Mouse (Mus musculus) E14TG2a.4 (cell line): ENCODE data around the gene Myl3.

Experiments
- H3K27me3 ChIP-seq: 2 replicates; pipeline ENCODE4 v1.6.1; 2014; ENCODE audit warnings: low read length, control low read depth; ENCODE audit not compliant: insufficient read depth
- H3K36me3 ChIP-seq: 2 replicates; pipeline ENCODE4 v1.6.1; 2014; ENCODE audit warnings: low read length, control low read depth; ENCODE audit not compliant: insufficient read depth
- H3K4me1 ChIP-seq: replicated peaks from 2 replicates; pipeline ENCODE4 v1.6.1; 2014; ENCODE audit warnings: low read depth, low read length, control low read depth
- H3K4me3 ChIP-seq: replicated peaks from 2 replicates; pipeline ENCODE4 v1.5.1; 2014; ENCODE audit warnings: mild to moderate bottlenecking, low read length
- H3K9me3 ChIP-seq: 2 replicates; pipeline ENCODE4 v1.6.1; 2014; ENCODE audit warnings: low read length, control low read depth
- CTCF ChIP-seq: conservative IDR thresholded peaks from 2 replicates; pipeline ENCODE4 v1.5.1; 2014; ENCODE audit warnings: low read length
- NANOG ChIP-seq: IDR thresholded peaks from 2 replicates; pipeline ENCODE4 v1.6.1; 2014; ENCODE audit warnings: borderline replicate concordance, low read length, mixed read lengths
- POU5F1 ChIP-seq: IDR thresholded peaks from 2 replicates; pipeline ENCODE4 v1.6.1; 2014; ENCODE audit warnings: low read length, borderline replicate concordance

Gene Myl3

GRCm38 (mm10) chr9:110778559-110778958, 36.9 kb downstream of the Myl3 start:
- H3K9me3 ChIP-seq: no peaks in the 10 kb centered on the region
- peaks cover 32% of the 10 kb centered on the region; the same call in 1 of the 2 replicates for H3K4me1 ChIP-seq
- no peak for TF ChIP-seq NANOG
- TF ChIP-seq POU5F1: no peak
- TF ChIP-seq CTCF: no peak
- no peak overlapping the region for H3K4me3 ChIP-seq
- H3K36me3 ChIP-seq: no peaks in the 10 kb centered on the region
- peaks cover 73% of the 10 kb centered on the region for H3K27me3 ChIP-seq

DNA sequence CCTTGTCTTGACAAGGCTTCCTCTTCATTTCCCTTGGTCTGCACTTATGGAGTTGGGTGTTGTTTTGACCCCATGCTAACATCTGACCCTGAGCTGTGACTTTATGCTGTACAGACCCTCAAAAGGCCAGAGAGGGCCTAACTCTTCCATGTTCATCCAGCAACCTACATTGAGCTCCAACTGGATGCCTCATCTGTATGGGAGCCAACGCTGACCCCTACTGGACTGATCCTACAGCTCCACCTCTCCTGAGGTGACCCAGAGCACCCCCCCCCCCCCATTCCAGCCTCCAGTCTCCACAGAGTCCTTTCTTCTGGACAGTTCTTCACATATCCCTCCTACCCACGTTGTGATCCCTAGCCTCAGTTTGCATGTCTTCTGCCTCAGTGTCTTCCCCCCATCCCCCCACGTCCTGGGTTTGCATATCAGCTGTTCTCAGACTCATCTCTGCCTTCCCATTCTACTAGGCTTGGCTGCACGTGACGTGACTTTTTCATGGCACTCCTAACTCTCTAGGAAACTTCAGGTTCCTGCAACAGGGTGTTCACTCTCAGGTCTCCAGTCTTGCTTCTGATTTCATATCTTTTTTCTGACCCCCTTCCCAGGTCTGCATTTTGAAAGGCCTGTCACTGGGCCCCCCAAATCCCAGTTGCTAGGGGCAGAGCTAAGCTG, 37.7 kb downstream of the Myl3 start:
- Histone ChIP-seq H3K4me1 (peaks cover 32% of the 10 kb centered on the region; the same call in 1 of the 2 replicates), H3K27me3 (peaks cover 73% of the 10 kb centered on the region), H3K4me3 (no peak overlapping the region), H3K9me3 (no peaks in the 10 kb centered on the region), H3K36me3 (no peaks in the 10 kb centered on the region)
- TF ChIP-seq NANOG (no peak), CTCF (0 out of 2 replicates have a peak, but pooled peaks have one; percentile 20)

DNA sequence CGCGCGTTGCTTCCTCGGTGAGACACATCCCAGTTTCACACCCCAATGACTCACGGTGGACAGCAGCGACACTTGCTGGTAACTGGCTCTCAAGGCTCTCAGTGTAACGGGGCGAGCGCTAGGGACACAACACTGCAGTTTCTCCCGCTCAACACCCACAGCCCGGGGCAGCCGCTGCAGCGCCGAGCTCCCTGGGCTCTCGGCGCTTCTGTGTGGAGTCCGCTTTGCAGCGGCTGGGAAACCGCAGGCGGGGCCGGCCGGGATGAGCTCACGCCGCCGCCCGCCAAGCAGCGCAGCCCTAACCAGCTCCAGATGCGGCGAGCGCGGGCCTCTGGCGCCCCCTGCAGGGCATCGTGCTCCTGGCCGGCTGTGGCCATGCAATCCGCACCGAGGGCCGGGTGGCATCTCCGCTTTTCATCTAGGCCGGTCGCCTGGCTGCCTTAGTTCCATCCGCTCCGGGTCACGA, 39.6 kb downstream of the Myl3 start:
- peaks cover 61% of the 10 kb centered on the region for H3K27me3 ChIP-seq
- no peaks in the 10 kb centered on the region for H3K36me3 ChIP-seq
- H3K4me3 ChIP-seq: peak overlapping the region; percentile 79
- peaks cover 18% of the 10 kb centered on the region; the same call in 1 of the 2 replicates for H3K4me1 ChIP-seq
- TF ChIP-seq CTCF: no peak; the same call in 1 of the 2 replicates
- no peaks in the 10 kb centered on the region for H3K9me3 ChIP-seq

GRCm38 (mm10) chr9:110781731-110782130, 40.1 kb downstream of the Myl3 start:
- H3K27me3 ChIP-seq: peaks cover 59% of the 10 kb centered on the region
- TF ChIP-seq POU5F1: no peak
- TF ChIP-seq NANOG: no peak
- H3K4me1 ChIP-seq: peaks cover 18% of the 10 kb centered on the region; the same call in 1 of the 2 replicates
- no peaks in the 10 kb centered on the region for H3K9me3 ChIP-seq
- H3K36me3 ChIP-seq: no peaks in the 10 kb centered on the region
- peak overlapping the region; percentile 79 for H3K4me3 ChIP-seq

DNA sequence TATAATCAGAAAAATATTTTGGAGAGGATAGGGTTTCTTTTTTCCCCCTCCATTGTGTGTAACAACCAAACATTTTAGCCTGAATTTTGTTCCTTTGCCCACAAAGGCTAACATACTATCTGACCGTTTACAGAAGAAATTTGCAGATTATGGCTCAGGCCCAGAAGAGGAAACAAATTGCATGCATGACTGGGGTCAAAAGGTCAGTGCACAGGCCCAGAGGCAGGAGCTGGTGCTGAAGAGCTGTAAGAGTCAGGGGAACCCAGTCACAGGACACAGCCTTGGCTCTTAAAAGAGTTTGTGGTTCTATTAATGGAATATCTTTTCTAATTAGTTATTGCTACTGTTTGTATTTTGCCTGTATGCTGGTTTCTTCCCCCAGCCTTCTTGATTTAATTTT, 42.0 kb downstream of the Myl3 start:
- no peak for TF ChIP-seq CTCF
- no peak for TF ChIP-seq POU5F1
- TF ChIP-seq NANOG: no peak
- Histone ChIP-seq H3K4me1 (peaks cover 18% of the 10 kb centered on the region; the same call in 1 of the 2 replicates), H3K36me3 (no peaks in the 10 kb centered on the region)

DNA sequence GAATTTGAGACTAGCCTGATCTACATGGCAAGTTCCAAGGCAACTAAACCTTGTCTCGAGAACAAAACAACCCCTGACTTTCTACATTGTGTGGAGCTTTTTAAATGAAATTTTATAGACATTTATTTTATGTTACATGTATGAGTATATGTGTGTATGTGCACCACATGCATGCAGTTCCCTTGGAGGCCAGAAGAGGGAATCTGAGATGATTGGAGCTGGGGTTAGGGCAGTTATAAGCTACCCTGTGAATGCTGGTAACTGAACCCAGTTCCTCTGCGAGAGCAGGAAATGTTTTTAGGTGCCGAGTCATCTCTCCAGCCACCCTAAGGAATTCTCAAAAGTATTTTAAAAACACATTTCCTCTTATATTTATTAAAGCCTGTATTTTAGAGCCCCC, 46.5 kb downstream of the Myl3 start:
- Histone ChIP-seq H3K4me1 (no peaks in the 10 kb centered on the region), H3K27me3 (peaks cover 5% of the 10 kb centered on the region), H3K4me3 (no peak overlapping the region), H3K36me3 (peaks cover 1% of the 10 kb centered on the region; the same call in 1 of the 2 replicates), H3K9me3 (no peaks in the 10 kb centered on the region)
- TF ChIP-seq CTCF (peak; percentile 59), NANOG (no peak), POU5F1 (no peak)

More for the DNA sequence above, 42.0 kb downstream of the Myl3 start:
- H3K4me3 ChIP-seq: no peak overlapping the region
- H3K27me3 ChIP-seq: peaks cover 43% of the 10 kb centered on the region
- no peaks in the 10 kb centered on the region for H3K9me3 ChIP-seq

GRCm38 (mm10) chr9:110790462-110790861, 48.8 kb downstream of the Myl3 start:
- TF ChIP-seq POU5F1: no peak
- no peak for TF ChIP-seq CTCF
- no peak for TF ChIP-seq NANOG
- Histone ChIP-seq H3K4me1 (no peaks in the 10 kb centered on the region), H3K27me3 (no peaks in the 10 kb centered on the region), H3K4me3 (no peak overlapping the region), H3K36me3 (peaks cover 10% of the 10 kb centered on the region; the same call in 1 of the 2 replicates), H3K9me3 (no peaks in the 10 kb centered on the region)

DNA sequence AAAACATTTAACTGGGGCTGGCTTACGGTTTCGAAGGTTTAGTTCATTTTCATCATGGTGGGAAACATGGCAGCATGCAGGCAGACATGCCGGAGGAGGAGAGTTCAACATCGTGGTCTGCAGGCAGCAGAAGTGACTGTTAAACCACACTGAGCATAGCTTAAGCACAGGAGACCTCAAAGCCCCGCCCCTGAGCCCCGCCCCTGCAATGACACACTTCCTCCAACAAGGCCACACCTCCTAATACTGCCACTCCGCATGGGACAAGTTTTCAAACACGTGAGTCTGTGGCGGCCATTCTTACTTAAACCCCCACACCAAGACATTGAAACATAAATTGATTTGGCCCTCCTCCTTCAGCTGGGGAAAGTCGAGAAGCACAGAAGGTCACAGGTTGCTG, 55.4 kb downstream of the Myl3 start:
- H3K36me3 ChIP-seq: peaks cover 32% of the 10 kb centered on the region
- no peaks in the 10 kb centered on the region for H3K27me3 ChIP-seq
- H3K4me1 ChIP-seq: peaks cover 30% of the 10 kb centered on the region
- peak overlapping the region; percentile 74 for H3K4me3 ChIP-seq
- TF ChIP-seq NANOG (no peak), CTCF (no peak), POU5F1 (no peak)
- no peaks in the 10 kb centered on the region; the same call in 1 of the 2 replicates for H3K9me3 ChIP-seq

DNA sequence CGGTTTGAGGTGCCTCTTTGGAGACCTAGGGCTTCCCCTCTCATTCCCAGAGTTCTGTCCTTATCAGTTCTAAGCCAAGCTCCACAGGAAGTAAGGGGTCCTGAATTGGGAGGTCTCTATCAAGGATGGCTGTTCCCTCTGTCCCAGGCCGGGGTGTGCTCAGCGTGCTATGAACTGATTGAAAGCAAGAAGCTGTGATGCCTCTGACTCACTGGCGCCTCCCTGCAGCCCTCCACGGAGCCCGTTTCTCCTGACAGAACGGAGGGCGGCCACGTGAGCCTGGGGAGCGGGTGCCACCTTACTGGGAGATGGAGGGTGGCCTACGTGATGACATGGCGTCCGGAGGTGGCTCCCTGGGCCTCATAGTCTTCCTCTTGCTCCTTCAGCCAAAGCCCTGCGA, 56.2 kb downstream of the Myl3 start, which contains the start of gene Prss42:
TSS of gene Prss42 (plus strand) at position 301 of the 400 bp plus-strand sequence.
- peak within 1 kb of the TSS; percentile 74 for H3K4me3 ChIP-seq
- H3K27me3 ChIP-seq: no peaks in the 10 kb centered on the region
- H3K36me3 ChIP-seq: peaks cover 35% of the 10 kb centered on the region
- H3K9me3 ChIP-seq: no peaks in the 10 kb centered on the region; the same call in 1 of the 2 replicates
- H3K4me1 ChIP-seq: peaks cover 30% of the 10 kb centered on the region
- no peak for TF ChIP-seq NANOG
- no peak for TF ChIP-seq CTCF
- TF ChIP-seq POU5F1: no peak
